Mouse (Mus musculus) layer of hippocampus, postnatal 25 days (tissue): Measurements from ENCODE around the gene Cryba2. TPM values are rescaled to one million over a fixed set of nuclear protein-coding genes. Genes with fewer than 3 reads are reported as not detected.

Source experiments
- DNase-seq, 2 experiments: peaks; one replicate each; pipeline ENCODE4 v3.0.0; 2022; ENCODE audit warnings: mixed read lengths in 2 of 2, low spot score in 1 of 2; ENCODE audit errors: extremely low spot score in 1 of 2
- total RNA-seq, 2 experiments: library from RNA; stranded (reverse); gene quantifications; 2 replicates each; pipeline ENCODE4 v1.2.3; 2021

The Cryba2 gene
- total RNA-seq, 2 experiments from 2014 or later: 0.39 TPM; not detected in 1

DNA sequence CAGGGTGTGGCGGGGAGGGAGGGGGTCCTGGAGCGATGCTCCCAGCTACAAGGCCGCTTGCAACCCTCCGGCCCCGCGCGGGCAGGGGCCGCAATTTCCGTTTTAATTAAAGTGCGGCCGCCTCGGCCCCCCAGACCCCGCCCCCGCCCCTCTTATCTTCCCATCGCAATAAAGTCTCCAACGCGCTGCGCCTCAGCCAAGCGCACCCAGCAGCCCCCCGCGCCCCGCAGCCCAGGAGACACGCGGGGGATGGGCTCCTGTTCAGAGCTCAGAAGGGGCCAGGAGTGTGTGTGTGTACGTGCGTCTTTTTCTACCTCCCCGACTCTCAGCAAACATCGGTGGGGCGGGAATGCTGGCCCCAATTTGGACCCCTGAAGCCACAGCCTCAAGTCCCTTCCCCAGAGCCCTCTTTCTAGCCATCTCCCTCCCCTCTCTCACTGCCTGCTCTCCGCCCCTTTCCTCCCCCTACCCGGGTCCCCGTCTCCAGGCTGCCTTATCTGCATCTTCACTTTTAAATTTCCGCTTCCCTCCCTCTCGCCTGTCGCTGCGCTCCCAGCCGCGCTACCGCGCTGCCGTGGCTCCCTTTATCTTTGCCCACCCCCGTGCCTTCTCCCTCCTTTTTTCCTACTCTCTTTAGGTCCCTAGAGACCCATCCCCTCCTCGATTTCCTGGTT is 7.4 kb downstream of the Cryba2 start, which contains the start of gene Fev:
Gene Fev (minus strand): TSS at position 51 of the 674 bp plus-strand sequence.
- no peak for DNase-seq

DNA sequence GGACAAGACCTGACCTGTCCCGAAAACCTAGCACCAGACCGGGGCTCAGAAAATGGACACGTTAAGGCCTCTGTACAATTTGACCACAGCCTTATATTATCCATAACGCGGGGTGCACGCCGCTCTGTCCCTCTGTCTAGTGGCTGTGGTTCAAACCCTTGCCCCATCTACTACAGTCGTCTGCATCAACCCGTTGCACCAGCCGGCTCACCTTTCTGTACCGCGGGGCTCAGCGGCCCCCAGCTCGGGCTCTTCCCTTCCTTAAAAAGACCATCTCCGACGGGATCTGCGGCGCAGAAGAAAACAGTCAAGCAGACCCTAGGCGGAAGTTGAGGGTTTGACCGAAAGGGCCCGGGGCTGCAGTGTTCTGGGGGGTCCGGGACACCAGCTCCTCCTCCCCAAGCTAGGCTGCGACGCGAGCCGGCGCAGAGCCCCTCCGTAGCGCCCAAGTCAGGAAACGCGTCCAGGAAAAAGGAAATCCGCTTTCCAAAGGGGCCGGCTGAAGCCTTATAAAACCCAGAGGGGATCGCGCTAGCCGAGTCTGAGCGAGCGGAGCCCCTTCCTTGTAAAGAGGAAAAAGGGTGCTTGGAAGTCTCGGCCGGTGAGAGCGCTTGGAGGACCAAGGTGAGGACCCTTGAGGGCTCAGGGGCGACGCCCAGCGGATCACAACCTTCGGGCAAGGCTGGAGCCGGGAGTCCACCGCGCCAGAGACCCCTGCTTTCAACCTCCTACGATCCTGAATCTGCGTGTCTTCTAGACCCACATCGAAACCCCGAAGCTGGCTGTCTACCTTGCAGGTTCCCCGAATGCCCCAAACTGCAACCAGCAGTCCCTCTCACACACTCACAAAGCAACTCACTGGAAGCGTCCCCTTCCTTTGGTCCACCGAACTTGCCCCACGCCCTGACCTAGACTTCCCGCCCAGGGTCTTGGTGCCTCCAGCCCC is 8.5 kb downstream of the Cryba2 start:
- no peak for DNase-seq

DNA sequence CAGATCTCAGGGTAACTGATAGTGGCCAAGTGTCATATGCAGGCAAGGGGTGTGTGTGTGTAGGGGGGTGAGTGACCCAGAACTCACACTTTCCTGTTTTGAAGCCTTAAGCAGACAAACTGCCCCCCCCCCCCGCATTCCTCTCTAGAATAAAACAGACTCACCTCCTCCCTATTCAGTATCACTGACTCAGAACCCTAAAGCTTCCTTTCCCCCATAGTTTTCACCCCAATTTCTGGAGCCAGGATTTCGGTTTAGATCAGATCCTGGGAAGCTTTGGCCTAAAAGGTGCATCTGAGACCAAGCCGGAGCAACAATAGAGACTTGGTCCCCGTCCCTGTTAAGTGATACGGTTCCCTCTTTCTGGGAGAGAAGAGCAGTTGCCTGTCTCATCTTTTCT is 9.5 kb downstream of the Cryba2 start:
- DNase-seq: no peak

DNA sequence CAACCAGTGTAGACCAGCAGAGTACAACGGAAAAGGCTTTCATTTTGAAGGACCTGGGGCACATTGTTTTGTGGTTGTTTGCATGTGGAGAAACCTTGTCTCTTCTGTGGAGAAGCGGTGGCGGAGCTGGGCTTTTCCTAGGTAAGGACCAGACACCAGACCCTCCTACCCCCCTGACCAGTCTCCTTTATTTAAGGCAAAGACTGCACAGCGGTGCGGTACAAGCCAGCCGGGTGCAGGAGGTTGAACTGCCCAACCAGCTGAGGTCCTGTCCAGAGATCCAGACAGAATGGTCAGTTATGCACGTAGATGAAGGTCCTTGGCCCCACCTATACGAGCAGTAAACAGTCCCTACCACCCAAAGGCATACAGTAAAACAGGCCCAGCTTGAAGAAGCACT is 10.1 kb downstream of the Cryba2 start:
- no peak for DNase-seq

DNA sequence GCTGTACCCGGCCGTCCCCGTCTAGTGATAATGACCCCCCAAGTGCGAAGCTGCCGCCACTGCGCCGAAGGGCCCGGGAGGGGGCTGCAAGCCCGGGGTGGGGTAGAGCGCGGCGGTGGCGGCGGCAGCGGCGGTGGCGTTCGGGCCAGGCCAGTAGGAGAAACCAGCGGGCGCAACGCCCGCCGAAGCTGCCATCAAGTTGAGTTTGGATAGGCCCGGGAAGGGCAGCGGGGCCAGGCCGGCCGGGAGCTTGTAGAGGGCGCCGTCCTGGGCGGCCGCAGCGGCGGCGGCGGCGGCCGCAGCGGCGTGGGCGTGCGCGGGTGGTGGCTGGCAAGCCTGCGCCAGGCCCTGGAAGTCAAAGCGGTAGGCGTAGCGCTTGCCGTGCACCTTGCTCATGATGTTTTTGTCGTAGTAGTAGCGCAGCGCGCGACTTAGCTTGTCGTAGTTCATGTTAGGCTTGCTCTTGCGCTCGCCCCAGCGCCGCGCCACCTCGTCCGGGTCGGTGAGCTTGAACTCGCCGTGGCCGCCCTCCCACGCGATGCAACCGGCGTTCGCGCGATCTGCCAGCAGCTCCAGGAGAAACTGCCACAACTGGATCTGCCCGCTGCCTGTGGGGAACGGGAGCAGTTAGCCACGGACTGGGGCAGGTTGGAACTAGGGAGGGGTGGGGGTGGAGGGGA is 10.7 kb downstream of the Cryba2 start:
- no peak for DNase-seq

DNA sequence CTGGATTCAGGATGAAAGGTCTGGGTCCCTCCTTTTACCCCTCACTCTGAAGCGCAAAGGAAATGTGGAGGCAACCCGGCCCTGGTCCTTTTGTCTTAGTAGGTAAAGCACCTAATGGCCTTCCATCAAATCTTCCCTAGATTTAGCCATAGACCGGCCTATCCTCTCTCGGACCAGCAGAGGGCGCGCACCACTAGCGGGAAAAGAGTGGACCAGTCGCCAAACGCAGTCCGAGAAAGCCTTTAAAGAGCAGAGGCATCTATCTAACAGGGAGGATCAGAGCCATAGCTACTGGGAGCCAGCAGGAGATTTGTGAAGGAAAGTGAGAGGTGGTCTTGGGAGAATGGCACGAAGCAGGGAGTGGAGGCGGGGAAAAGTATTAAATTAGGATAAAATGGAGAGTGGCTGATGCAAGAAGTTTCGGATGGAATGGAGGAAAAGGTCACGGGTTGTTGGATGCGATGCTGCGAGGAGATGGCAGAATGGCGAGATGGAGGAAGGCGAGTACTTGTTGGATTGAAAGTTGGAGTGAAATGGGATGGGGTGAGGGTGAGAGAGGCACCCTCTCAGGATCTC is 12.1 kb downstream of the Cryba2 start:
- DNase-seq: peak; percentile 50 to 79

DNA sequence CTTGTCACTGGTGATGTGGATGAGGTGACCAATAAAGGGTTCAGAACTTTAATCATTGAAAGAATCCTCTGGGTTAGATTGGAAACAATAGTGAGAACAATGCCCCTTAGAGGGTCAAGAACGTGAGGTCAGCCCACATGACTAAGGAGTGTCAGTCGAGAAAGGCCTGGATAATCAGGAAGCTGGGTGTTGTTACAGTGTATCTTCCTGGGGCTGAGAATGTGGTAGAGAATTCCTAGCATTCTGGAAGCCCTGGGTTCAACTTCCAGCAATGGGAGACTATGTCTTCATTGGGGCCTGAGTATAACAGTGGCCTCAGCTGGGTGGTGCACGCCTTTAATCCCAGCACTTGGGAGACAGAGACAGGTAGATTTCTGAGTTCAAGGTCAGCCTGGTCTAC is 15.7 kb downstream of the Cryba2 start:
- no peak for DNase-seq

DNA sequence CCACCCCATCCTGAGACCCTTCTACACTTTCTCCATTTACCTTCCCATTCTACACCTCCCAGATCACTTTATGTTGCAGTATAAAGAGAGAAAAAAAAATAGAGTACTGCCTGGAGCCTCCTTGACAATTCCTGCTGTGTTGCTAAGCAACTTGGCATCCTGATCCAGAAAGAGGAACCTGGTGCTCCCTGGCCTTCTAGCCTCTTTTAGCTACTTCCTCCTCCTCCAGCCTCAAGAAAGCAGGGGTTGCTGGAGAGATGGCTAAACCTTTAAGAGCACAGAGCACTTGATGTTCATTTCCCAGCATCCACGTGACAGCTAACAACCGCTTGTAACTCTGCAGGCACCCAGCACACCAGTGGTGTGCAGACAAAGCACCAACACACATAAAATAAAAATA is 20.7 kb downstream of the Cryba2 start:
- no peak for DNase-seq

DNA sequence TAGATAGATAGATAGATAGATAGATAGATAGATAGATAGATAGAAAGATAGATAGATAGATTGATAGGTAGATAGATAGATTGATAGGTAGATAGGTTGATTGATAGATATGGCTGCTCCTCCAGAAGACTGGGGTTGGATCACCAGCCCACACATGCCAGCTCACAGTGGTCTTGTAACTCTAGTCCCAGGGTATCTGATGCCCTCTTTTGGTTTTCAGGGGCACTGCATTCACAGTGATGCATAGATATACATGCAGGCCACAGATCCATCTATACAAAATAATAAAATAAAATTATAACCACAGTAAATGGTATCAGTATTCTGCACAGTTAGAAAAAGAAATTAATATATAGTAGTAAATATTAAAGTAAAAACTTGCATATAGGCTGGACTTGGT is 31.2 kb downstream of the Cryba2 start:
- no peak for DNase-seq

DNA sequence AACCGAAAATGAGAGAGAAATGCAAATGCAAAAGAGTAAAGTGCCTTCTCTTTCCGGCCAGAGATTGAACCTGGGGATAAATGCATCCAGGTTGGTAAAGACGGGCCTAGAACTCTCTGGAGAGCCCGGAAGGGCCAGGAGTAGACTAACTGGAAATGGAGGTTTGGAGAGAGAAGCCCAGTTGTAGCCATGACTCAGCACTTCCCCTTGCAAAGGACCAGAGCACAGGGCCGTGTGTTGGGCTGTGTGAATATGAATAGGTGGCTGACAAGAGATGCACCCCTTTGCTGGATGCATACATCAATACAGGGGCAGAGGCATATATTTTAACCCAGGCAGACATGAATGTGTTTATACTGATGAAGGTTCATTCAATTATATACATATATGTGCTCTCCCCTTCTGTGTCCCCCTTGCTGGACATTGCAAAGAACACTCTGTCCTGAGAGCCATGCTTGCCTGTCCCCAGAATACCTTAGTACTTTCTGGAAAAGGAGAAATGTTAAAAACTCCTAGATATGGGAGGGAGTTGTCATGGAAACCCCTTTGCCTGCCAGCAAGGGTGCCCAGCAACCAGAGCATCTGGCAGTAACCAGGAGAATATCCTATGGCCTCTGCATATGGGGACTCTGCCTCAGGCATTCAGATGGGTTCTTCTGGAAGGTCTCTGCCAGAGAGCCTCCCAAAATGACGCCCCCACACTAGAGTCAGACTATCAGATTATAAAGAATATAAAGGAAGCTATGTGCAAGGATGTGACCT is 33.5 kb downstream of the Cryba2 start:
- DNase-seq: no peak

DNA sequence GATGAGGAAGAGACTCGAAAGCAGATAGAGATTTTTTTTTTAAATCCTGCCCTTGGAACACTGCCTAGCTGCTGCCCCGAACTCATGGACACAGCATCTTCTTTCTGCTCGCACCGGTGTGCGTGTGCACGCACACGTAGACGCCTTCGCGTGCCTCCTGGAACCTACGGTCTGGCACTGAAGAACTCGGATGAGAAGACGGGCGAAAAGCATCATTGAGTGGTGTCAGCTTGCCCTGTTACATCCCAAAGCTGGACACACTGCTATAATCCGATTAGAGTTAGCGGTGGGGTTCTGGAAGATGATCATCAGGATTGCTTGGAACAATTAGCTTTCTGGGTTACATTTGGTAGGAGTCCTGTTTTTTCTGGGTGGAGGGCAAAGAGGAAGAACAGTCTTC is 34.1 kb downstream of the Cryba2 start:
- DNase-seq: no peak

DNA sequence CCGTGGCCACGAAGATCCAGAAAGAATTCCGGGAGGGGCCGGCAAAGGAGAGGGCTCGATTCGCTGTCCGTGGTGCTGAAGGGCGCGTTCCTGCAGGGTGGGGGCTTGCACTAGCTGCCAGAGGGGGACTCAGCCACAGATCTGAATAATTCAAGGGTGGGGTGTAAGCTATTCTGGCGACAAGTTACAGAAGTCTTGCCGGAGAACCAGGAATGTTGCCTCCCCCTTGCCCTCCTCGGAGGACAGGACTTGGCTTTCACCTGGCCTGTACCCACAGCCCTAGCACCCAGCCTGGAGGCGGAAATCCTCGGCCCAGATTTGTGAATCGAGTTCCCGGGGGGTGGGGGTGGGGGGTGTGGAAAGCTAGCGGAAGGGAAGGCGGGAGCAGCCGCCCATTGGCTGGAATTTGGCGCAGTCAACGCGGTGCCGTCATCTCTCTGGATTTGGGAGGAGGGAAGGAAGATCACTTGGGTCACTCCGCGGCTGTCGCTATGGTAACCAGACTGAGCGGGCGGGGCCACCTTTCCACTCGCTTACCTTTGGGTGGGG is 34.7 kb downstream of the Cryba2 start:
- DNase-seq: peak; percentile 74 to 78

DNA sequence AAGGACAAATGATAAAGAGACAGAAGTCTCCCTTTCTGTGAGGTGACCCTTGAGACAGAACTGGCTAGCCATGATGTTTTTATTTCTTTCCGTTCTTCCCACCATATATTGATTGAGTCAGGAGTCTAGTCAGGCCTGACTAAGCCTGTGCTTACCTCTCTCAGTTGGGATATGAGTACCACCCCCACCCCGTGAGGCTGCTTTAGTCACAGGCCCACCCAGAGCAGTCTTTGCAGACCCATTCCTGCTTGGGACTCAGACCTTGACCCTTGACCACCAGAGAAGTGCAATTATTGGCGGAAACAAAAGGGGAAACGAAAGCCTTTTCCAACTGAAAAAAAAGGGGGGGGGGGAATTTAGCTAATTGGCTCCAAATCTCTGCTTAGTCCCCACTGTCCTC is 35.3 kb downstream of the Cryba2 start:
- DNase-seq: no peak

DNA sequence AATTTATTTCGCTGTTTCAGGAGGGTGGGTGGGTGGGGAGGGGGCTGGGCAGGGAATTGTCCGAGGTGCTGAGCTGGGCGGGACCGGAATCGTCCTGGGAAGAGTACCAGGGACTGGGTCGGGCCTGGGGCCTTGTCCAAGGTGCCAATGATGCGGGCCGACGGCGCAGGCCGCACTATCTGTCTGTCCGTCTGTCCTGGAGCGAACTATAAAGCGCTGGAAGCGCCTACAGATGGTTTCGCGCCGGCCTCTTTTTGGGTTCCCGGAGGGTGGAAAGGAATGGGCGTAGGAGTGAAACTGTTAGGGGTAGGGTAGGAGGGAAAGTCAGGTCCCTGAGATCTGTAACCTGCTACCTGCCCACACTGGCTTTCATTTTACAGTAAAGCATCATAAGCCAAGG is 35.7 kb downstream of the Cryba2 start:
- DNase-seq: peak in 1 of 2 experiments; percentile 16

DNA sequence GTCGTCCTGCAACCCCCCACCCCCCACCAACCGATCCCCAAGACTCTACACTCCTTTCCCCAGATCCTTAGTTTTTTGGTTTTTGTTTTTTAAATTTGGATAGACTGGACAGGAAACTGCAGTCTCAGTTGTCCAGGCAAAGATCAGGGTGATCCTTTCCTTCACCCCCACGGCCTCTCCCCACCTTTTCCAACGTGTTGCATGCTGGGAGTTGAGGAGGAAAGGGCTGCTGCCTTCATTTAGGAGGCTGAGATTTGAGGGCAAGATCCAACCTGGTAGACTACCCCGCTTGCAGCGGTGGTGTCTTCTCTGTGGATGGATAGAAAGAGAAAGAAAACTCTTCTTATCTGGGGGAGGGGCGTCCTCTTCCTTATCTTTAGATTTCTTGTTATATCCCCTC is 36.2 kb downstream of the Cryba2 start:
- no peak for DNase-seq

DNA sequence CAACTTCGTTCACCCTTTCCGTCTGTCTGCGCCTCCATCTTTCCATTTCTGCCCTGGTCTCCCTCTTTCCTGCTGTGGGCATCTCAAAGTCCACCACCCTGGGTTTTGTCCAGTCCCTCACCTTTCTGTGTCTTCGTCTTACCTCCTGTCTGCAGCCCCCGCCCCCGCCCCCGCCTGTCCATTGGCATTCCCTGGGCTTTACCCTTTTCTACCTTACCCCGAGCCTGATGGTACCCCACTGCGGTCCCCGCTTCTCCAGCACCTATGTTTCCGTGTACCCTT is 36.6 kb downstream of the Cryba2 start:
- DNase-seq: no peak

DNA sequence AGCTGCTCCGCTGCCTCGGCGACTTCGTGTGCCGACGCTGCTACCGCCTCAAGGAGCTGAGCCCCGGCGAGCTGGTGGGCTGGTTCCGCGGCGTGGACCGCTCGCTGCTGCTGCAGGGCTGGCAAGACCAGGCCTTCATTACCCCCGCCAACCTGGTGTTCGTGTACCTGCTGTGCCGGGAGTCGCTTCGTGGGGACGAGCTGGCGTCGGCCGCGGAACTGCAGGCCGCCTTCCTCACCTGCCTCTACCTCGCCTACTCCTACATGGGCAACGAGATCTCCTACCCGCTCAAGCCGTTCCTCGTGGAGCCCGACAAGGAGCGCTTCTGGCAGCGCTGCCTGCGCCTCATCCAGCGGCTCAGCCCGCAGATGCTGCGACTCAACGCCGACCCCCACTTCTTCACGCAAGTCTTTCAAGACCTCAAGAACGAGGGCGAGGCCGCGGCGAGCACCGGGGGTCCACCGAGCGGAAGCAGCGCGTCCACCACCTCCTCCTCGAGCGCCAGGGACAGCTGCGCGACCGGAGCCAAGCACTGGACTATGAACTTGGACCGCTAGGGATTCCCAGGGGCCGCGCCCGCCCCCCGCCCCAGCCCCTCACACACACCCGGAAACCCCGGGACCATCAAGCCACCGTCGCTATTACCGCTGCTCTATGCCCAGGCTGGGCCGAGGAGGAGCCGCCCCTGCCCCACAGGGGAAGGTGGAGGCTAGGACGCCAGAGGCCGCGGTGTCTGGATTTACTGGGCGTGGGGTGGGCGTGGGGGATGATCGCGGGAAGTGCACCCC is 37.1 kb downstream of the Cryba2 start:
- peak; percentile 16 to 35 for DNase-seq

DNA sequence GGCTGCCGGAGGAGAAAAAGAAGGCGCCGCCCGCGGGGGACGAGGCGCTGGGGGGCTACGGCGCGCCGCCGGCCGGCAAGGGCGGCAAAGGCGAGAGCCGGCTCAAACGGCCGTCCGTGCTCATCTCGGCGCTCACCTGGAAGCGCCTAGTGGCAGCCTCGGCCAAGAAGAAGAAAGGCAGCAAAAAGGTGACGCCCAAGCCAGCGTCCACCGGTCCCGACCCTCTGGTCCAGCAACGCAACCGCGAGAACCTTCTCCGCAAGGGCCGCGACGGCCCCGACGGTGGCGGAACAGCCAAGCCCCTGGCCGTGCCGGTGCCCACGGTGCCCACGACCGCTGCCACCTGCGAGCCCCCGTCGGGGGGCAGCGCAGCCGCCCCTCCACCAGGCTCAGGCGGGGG is 37.8 kb downstream of the Cryba2 start:
- no peak for DNase-seq
